Mouse (Mus musculus) forebrain, embryonic 11.5 days (tissue): Measurements from ENCODE around the gene Trp53inp2. TPM values are rescaled to one million over a fixed set of nuclear protein-coding genes. Genes with fewer than 3 reads are reported as not detected.

Source experiments
- ATAC-seq: fragments of 200-750 bp; cut with Nextera tagmentation; replicated peaks from 2 replicates; pipeline ENCODE4 v1.8.0; 2017; ENCODE audit warnings: moderate TSS enrichment; ENCODE audit not compliant: low FRiP score
- DNase-seq: peaks from one replicate; pipeline ENCODE4 v3.0.0-alpha.2; 2017; ENCODE audit warnings: low spot score
- H3K27ac ChIP-seq: fragments of 300-500 bp; sonication (generic); 2 replicates; pipeline ENCODE4 v1.5.1; 2014; ENCODE audit warnings: low read depth, low read length
- H3K27me3 ChIP-seq: fragments of 300-500 bp; sonication (generic); 2 replicates; pipeline ENCODE4 v1.6.1; 2014; ENCODE audit warnings: mild to moderate bottlenecking, low read length, mixed read lengths; ENCODE audit not compliant: control insufficient read depth, insufficient read depth
- H3K36me3 ChIP-seq: fragments of 300-500 bp; sonication (generic); 2 replicates; pipeline ENCODE4 v1.6.1; 2014; ENCODE audit warnings: mild to moderate bottlenecking, low read length, moderate library complexity, mixed read lengths; ENCODE audit not compliant: control insufficient read depth, insufficient read depth
- H3K4me1 ChIP-seq: fragments of 300-500 bp; sonication (generic); replicated peaks from 2 replicates; pipeline ENCODE4 v1.6.1; 2014; ENCODE audit warnings: low read length, mixed read lengths; ENCODE audit not compliant: control insufficient read depth, insufficient read depth
- H3K4me2 ChIP-seq: fragments of 300-500 bp; sonication (generic); 2 replicates; pipeline ENCODE4 v1.6.1; 2014; ENCODE audit warnings: low read depth, mild to moderate bottlenecking, low read length, moderate library complexity, mixed read lengths; ENCODE audit not compliant: severe bottlenecking
- H3K4me3 ChIP-seq: fragments of 300-500 bp; sonication (generic); 2 replicates; pipeline ENCODE4 v1.5.1; 2014; ENCODE audit warnings: low read depth, low read length
- H3K9ac ChIP-seq: fragments of 300-500 bp; sonication (generic); 2 replicates; pipeline ENCODE4 v1.6.1; 2014; ENCODE audit warnings: low read length
- H3K9me3 ChIP-seq: fragments of 300-500 bp; sonication (generic); 2 replicates; pipeline ENCODE4 v1.6.1; 2016; ENCODE audit warnings: low read length, mixed read lengths; ENCODE audit not compliant: control insufficient read depth
- WGBS: fragments of 180-500 bp; shearing (Covaris S2); extraction: QIAGEN DNeasy Blood & Tissue Kit; methylation state at CpG from one replicate; pipeline ENCODE4 v1.1.7; 2014; 5-methylcytosine and 5-hydroxymethylcytosine counted together
- polyA plus RNA-seq: library from polyadenylated mRNA; unstranded; fragments of >200 nt; fragmentation: Nextera tagmentation; extraction: Ambion mirVana; gene quantifications from 2 replicates; pipeline ENCODE4 v1.2.1, GENCODE M21; 2014

The Trp53inp2 gene
- 60.3 and 63.0 TPM in 2 replicates for polyA plus RNA-seq

- 48% methylated on average over 8 of the region's 8 CpGs for WGBS
- no peak for DNase-seq
These were observed at the start of gene Trp53inp2 for GRCm38 (mm10) chr2:155380261-155381059. Gene Trp53inp2 (plus strand): TSS chr2:155381059.

GRCm38 (mm10) chr2:155331351-155331750, 49.5 kb upstream of the Trp53inp2 start:
- Histone ChIP-seq H3K9ac (no peak overlapping the region), H3K27ac (no peak overlapping the region), H3K4me1 (no peaks in the 10 kb centered on the region), H3K4me2 (no peak overlapping the region), H3K27me3 (no peaks in the 10 kb centered on the region), H3K4me3 (no peak overlapping the region), H3K9me3 (no peaks in the 10 kb centered on the region), H3K36me3 (peaks cover 4% of the 10 kb centered on the region)
- 94% methylated on average over 4 of the region's 4 CpGs for WGBS
- DNase-seq (no peak), ATAC-seq (no peak)

More at GRCm38 (mm10) chr2:155380261-155381059, at the start of gene Trp53inp2:
- peak within 1 kb of the TSS; percentile 93 for H3K9ac ChIP-seq
- H3K4me3 ChIP-seq, result peak within 1 kb of the TSS; percentile 87
- no peaks in the 10 kb centered on the region for H3K9me3 ChIP-seq
- H3K4me1 ChIP-seq, result no peaks in the 10 kb centered on the region; the same call in 1 of the 2 replicates
- peaks cover 2% of the 10 kb centered on the region; the same call in 1 of the 2 replicates for H3K36me3 ChIP-seq
- 0 out of 2 replicates have a peak, but pooled peaks cover 4% of the 10 kb centered on the region for H3K27me3 ChIP-seq
- no peak for ATAC-seq
- peak within 1 kb of the TSS; percentile 92 for H3K27ac ChIP-seq
- H3K4me2 ChIP-seq, result peak within 1 kb of the TSS; percentile 69

- ATAC-seq, result no peak
- no peak for DNase-seq
- no peaks in the 10 kb centered on the region for H3K4me1 ChIP-seq
- no peak overlapping the region for H3K27ac ChIP-seq
- no peak overlapping the region for H3K9ac ChIP-seq
- no peak overlapping the region for H3K4me3 ChIP-seq
- no peaks in the 10 kb centered on the region for H3K27me3 ChIP-seq
- 93% methylated on average over 1 of the region's 1 CpGs for WGBS
- H3K36me3 ChIP-seq, result no peaks in the 10 kb centered on the region; the same call in 1 of the 2 replicates
- no peaks in the 10 kb centered on the region for H3K9me3 ChIP-seq
- no peak overlapping the region for H3K4me2 ChIP-seq
These were observed 47.4 kb upstream of the Trp53inp2 start for GRCm38 (mm10) chr2:155333421-155333820.

DNA sequence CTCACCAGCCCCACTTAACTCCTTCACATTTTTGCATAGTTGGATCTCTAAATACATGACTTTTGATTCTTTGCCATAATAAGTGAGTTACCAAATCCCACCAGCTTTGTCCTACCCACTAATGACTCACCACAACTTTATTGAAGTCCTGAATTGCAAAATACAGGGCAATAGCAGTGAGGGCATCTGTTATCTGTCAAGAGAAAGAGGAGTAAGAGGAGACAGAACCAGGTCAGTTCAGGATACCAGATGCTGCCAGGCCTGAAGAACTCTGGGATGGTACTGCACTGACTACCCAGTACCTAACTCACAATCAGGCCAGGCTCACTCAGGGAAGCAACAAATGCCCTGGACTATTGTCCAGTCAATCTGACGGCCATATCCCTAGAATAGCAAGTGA, 45.6 kb upstream of the Trp53inp2 start:
- Histone ChIP-seq H3K9ac (no peak overlapping the region), H3K4me2 (no peak overlapping the region), H3K27ac (no peak overlapping the region), H3K4me1 (no peaks in the 10 kb centered on the region), H3K4me3 (no peak overlapping the region), H3K9me3 (no peaks in the 10 kb centered on the region), H3K36me3 (no peaks in the 10 kb centered on the region; the same call in 1 of the 2 replicates), H3K27me3 (no peaks in the 10 kb centered on the region)
- DNase-seq (no peak), ATAC-seq (no peak)
- WGBS, result 86% methylated on average over 1 of the region's 1 CpGs

DNA sequence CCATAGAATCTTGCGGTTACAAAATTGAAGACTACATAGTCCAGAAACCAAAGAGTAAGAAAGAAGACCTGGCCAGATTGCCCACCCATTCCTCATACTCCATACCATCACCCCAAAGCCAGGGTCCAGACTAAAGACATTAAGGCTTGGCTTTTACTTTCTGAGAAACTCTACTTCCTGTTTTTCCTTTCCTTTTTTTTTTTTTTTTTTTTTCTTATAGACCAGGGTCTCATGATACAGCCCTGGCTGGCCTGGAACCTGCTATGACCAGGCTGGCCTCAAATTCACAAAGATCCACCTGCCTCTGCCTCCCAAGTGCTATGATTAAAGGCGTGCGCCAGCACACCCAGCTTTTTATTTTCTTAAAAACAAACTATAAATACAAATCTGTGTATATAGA, 44.6 kb upstream of the Trp53inp2 start:
- 95% methylated on average over 3 of the region's 3 CpGs for WGBS
- Histone ChIP-seq H3K4me2 (no peak overlapping the region), H3K27ac (no peak overlapping the region), H3K9ac (no peak overlapping the region), H3K4me3 (no peak overlapping the region), H3K27me3 (no peaks in the 10 kb centered on the region), H3K4me1 (no peaks in the 10 kb centered on the region), H3K36me3 (no peaks in the 10 kb centered on the region; the same call in 1 of the 2 replicates), H3K9me3 (no peaks in the 10 kb centered on the region)
- no peak for DNase-seq
- ATAC-seq, result no peak

GRCm38 (mm10) chr2:155340166-155340565, 40.7 kb upstream of the Trp53inp2 start:
- no peaks in the 10 kb centered on the region for H3K9me3 ChIP-seq
- no peaks in the 10 kb centered on the region for H3K36me3 ChIP-seq
- H3K27ac ChIP-seq, result no peak overlapping the region
- no peak overlapping the region for H3K4me3 ChIP-seq
- no peaks in the 10 kb centered on the region for H3K27me3 ChIP-seq
- no peak overlapping the region for H3K4me2 ChIP-seq
- DNase-seq (no peak), ATAC-seq (no peak)
- no peak overlapping the region for H3K9ac ChIP-seq
- H3K4me1 ChIP-seq, result no peaks in the 10 kb centered on the region

GRCm38 (mm10) chr2:155346670-155347069, 34.2 kb upstream of the Trp53inp2 start:
- Histone ChIP-seq H3K36me3 (no peaks in the 10 kb centered on the region), H3K27ac (no peak overlapping the region), H3K4me3 (no peak overlapping the region), H3K4me1 (no peaks in the 10 kb centered on the region), H3K4me2 (no peak overlapping the region), H3K9me3 (no peaks in the 10 kb centered on the region), H3K9ac (no peak overlapping the region), H3K27me3 (no peaks in the 10 kb centered on the region)
- 91% methylated on average over 1 of the region's 1 CpGs for WGBS
- DNase-seq, result no peak
- ATAC-seq, result no peak

DNA sequence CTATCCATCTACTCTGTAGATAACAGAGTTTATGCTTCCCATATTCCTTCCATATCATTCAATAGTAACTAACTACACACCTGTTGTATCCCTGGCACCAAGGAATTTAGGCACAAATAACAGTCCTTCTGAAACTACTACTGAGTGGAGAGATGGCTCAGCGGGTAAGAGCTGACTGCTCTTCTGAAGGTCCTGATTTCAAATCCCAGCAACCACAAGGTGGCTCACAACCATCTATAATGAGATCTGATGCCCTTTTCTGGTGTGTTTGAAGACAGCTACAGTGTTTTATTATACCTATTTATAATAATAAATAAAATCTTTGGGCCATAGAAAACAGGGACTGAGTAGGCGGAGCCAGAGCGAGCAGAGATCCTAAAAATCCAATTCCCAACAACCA, 26.5 kb upstream of the Trp53inp2 start:
- H3K27me3 ChIP-seq, result no peaks in the 10 kb centered on the region
- DNase-seq (no peak), ATAC-seq (no peak)
- no peak overlapping the region for H3K9ac ChIP-seq
- 90% methylated on average over 3 of the region's 3 CpGs for WGBS
- H3K4me1 ChIP-seq, result no peaks in the 10 kb centered on the region
- H3K27ac ChIP-seq, result no peak overlapping the region
- H3K4me2 ChIP-seq, result no peak overlapping the region
- H3K9me3 ChIP-seq, result no peaks in the 10 kb centered on the region
- no peak overlapping the region for H3K4me3 ChIP-seq
- H3K36me3 ChIP-seq, result no peaks in the 10 kb centered on the region
